Mouse (Mus musculus) right cerebral cortex, adult 2 months (tissue): ENCODE measurements around the gene Tyro3.
A peak's percentile ranks its signal among the peaks of the same experiment; 100 is the strongest.

Experiments
- DNase-seq, 2 experiments: peaks; one replicate each; pipeline ENCODE4 v3.0.0; 2021 to 2022; ENCODE audit warnings: low spot score in 2 of 2

Gene Tyro3

DNA sequence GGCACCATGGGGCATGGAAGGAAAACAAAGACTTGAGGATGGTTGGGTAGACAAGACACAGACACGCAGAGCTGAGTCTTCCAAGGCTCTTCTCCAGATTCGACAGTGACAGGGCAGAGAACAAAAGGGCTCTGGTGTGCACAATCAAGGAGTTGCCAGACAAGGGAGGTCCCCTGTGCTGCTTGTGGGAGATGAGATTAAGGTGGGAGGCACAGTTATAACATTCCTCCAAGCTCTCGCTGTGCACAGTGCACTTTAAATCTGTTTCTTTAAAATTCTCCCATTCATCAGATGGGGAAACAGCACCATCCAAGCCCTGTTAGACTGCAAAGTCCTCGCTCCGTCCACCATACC lies 6.7 kb downstream of the Tyro3 start:
- peak in 1 of 2 experiments; percentile 7 for DNase-seq

GRCm38 (mm10) chr2:119804776-119805175 lies 7.2 kb downstream of the Tyro3 start:
- DNase-seq = peak in 1 of 2 experiments; percentile 29

DNA sequence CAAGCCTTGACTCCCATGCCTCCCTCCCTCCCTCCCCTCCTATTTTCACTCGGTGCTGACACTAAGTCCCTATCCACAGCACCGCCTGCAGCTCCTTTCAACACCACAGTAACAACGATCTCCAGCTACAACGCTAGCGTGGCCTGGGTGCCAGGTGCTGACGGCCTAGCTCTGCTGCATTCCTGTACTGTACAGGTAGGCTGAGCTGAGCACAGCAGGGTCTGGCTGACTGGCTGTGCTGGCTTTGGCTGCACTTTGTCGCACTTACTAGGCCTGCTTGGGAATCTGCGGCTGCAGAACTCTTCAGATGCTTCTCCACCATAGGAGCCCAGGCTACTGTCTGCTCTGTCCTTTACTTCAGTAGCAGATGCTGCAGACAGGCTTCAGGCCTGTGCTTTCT lies 8.0 kb downstream of the Tyro3 start:
- DNase-seq = peak in 1 of 2 experiments; percentile 6

DNA sequence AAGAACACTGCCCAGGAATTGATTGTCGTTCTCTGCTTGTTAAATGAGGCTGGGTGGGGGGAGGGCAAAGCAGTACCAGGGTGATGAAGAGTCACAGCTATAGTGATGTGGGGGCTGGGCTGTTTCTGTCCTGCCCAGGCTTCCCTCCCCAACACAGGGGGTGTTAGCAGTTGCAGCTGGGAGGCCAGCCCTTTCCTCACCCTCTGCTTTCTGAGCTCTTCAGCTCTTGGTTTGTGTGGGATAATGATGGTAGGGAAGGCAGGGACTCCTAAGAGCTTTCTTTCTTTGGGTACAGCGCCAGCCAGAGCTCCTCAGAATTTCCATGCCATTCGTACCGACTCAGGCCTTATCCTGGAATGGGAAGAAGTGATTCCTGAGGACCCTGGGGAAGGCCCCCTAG lies 10.9 kb downstream of the Tyro3 start:
- DNase-seq = no peak

DNA sequence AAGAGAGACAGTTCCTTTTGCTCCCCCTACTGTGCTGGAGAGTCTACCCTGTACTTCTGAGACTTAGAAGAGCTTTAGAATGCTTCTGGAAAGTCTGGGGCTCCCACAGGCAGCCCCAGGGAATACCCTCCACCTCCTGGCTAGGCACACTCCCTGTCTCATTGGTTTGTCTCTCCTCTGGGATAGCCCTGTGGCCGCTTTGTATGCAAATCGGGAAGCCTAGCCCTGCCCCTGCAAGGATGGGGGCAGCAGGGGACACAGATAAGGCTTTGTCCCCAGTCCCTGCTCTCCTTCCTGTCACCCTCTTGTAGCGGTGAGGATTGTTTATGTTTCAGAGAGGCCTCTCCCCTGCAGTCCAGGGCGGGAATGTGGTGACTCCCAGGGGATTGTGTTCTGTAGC lies 11.3 kb downstream of the Tyro3 start:
- no peak for DNase-seq

DNA sequence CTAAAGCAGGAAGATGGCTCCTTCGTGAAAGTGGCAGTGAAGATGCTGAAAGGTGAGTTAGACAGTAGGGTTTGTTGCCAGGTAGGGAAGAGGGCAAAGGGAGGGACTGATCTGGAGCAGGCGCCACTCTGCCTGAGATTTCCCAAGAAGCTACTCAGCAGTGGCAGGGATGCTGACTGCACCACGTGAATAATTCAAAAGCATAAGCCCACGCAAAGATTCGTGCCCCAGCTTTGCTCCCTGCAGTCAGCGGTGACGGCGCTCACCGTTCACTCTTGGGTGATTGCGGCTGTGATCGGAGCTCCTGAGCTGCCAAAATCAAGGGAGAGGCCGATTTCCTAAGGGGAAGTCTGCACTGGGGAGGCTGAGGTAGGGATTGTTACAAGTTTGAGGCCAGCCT lies 13.4 kb downstream of the Tyro3 start:
- DNase-seq = peak in 1 of 2 experiments; percentile 45

DNA sequence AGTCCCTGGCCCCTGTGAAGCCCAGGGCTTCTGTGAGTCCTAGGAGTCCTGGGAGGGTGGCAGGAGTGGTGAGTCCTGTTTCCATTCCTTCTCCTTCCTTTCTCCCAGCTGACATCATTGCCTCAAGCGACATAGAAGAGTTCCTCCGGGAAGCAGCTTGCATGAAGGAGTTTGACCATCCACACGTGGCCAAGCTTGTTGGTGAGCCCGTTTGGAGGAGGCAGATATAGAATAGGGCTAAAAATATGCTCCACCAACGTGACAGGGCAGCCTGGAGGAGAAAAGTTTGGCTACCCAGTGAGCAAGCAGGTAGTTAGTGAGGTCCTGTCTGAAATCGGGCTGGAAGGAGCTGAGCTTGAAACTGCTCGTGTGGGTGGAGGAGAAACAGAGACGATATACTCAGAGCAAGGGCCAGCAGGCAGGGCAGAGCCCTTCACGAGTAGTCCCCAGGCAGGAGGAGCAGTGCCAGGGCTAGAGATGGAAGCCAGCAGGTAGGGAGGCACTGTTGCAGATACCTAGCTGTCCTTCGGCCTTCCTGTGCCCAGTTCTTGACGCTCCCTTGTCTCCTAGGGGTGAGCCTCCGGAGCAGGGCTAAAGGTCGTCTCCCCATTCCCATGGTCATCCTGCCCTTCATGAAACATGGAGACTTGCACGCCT lies 14.1 kb downstream of the Tyro3 start:
- DNase-seq = peak; percentile 47 to 58

DNA sequence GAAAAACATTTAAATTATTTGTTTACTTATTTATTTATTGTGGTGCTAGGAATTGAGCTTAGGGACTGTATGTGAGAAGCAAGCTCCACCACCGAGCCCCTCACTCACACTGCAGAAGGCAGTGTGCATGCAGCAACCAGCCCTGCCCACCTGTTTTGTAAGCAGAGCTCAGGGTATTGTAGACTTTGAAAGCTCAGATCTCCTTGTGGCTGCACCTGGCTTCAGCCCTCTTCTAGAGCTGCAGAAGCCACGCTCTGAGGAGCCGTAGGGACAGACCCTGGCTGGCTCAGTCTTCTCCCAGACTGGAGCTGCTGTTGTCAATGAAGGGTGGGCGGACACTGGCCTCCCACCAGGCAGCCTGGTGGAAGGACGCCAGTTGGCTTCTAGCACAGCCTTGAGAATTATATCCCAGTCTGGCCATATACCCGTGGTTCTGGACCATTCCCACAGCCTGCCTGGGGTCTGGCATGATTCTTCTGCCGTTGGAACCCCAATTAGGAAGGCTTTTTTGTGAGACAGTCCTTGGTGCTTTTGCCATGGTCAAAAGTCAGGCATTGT lies 16.9 kb downstream of the Tyro3 start:
- DNase-seq = peak in 1 of 2 experiments; percentile 83

GRCm38 (mm10) chr2:119816611-119817010 lies 19.1 kb downstream of the Tyro3 start:
- DNase-seq = no peak

GRCm38 (mm10) chr2:119817047-119817446 lies 19.5 kb downstream of the Tyro3 start:
- DNase-seq = peak in 1 of 2 experiments; percentile 58

DNA sequence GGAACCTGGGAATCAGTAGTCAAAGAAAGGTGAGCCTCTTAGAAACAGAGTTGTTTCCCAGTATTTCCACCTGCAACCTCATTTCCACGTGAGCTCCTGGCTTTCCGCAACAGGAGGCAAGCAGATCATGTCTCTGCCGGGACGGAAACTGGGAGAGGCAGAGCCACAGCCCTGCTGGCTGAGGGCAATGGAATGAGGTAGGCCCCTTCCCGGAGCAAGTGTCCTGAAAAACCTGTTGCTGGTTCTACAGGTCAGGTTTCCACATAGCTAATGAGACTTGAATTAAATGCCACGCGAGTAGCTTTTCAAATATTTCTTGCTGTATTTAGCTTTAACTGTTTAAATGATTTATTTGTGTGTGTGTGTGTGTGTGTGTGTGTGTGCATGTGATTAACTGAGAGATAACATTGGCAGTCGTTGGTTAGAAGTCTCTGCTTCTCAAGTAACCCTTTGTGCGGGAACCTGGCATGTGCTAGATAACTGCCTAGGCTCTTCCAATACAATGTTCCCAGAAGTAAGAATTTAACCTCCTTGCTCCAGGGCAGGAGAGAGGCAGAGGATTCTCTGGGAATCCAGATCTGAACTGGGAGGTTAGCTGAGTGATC lies 21.2 kb downstream of the Tyro3 start:
- no peak for DNase-seq

DNA sequence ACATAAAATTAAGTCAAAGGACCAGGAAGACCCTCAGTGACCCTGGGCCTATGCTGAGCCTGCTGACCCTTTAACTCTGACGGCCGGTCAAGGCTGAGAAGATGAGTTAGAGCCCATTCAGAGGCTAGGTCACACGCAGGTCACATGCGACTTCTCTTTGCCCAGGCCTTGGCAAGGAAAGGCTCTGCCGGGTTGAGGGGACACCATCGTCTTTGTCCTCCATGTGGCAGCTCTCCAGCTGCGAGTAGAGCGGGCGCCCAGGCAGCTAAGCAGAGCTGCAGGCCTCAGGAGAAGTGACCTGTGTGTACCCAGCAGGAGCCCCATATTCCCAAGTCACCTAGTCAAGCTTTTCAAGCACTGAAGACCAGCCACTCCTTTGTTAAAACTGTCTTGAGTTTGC lies 23.6 kb downstream of the Tyro3 start:
- DNase-seq = peak in 1 of 2 experiments; percentile 42

DNA sequence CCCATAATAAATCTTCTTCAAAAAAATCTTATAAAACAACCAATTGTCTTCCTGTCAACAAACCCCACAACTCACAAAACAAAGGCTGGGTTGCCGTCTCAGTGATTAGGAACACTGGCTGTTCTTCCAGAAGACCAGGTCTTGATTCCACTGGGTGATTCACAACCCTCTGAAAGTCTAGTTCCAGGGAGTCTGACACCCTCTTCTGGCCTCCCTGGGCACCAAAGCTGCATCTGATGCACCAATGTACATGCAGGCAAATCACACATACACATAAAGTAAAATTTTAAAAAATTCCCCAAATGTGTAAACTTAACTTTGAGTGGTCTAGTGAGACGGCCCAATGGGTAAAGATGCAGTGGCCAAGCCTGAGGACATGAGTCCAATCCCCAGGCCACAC lies 33.0 kb downstream of the Tyro3 start:
- no peak for DNase-seq

GRCm38 (mm10) chr2:119834231-119834630 lies 36.7 kb downstream of the Tyro3 start:
- DNase-seq = no peak

DNA sequence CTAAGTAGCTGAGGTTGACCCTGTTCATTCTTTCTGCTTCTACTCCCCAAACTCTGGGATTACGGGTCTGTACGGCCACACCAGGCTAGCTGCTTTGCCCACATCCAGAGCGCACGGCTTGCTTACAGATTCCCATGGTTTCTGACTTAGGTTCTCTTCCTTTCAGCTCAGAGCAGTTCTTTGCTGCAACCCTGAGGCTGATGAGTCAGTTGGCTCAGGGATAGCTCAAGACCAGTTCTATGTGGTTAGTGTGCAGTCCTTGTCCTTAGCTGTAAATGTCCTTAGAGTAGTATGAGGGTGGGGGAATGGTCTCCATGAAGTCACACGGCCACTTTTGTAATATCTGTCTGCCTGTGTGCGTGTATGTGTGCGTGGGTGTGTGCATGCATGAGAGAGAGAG lies 40.1 kb downstream of the Tyro3 start:
- no peak for DNase-seq

DNA sequence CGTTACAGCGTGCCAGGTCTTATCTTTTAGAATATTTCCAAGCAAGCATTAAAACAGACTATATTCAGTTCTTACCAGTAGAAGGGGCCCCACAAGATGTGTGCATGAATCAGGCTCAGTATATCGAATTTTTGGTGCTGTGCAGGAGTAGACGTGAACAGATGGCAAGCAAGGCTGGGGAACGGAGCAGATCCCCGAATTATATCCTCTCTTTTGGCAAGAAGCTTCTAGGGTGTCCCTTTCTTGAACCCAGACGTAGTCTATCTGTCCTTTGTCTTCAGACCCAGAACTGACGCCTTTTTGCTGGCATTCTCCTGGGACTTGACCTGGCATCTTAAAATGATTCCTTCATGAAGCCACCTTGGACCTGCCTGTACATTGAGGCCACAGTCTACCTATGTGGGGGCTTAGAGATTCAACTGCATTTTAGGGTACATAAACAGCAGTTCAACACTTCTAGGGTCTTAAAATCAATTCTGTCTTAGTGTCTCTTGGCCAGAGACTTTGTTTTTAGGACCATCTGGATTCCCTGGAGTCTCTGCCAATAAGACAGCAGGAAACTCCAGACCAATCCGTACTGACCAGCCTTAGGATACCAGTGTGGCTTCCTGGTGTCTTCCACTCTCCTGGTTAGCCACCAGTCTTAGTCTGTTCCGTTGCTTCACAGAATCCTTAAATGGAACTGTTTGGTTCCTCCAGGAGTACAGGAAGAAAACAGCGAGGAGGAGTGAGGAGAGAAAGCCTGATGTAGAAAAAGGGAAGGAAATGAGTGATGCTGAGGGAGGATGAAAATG lies 41.0 kb downstream of the Tyro3 start:
- no peak for DNase-seq

GRCm38 (mm10) chr2:119840008-119840407 lies 42.5 kb downstream of the Tyro3 start:
- DNase-seq = no peak

- DNase-seq = peak; percentile 46 to 59
These were observed 44.5 kb downstream of the Tyro3 start for GRCm38 (mm10) chr2:119842000-119842399.

DNA sequence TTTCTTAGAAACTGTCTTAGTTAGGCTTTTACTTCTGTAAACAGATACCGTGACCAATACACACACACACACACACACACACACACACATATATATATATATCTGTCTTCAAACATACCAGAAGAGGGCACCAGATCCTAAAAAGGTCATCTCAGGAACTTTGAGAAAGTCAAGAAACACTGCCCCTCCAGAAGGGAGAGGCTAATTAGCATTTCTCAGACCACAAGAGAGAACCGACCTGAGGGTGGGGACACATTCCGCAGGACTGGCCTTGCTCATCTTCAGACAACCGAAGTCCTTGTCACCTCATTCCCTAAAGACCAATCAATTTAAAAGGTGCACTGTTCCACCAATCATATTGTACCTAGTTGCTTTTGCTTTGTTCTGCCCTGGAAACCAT lies 46.0 kb downstream of the Tyro3 start:
- no peak for DNase-seq

DNA sequence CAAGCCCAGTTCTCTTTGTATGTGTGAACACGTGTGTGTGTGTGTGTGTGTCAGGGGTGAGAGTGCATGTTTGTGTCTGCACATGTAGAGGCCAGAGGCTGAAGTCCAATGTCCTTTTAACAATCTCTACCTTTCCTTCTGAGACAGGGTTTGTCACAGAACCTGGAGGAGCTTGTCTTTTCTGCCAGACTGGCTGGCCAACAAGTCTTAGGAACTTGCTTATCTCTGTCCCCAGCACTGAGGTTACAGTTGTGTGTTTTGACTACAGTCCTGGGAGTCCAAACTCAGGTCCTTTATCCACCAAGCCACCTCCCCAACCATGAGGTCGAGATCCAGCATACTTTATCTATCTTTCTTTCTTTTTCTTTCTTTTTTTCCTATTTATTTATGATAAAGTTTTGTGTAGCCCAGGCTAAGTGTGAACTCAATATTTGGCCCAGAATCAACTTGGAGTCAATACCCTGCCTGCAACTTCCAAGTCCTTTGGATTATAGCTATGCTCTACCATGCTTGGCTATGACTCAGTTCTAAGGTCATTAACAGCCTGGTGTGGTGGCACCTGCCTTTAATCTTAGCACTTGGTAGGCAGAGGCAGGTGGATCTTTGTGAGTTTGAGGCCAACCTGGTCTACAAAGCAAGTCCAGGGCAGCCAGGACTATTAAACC lies 48.5 kb downstream of the Tyro3 start:
- no peak for DNase-seq

GRCm38 (mm10) chr2:119846929-119847328 lies 49.4 kb downstream of the Tyro3 start:
- peak; percentile 39 to 43 for DNase-seq

DNA sequence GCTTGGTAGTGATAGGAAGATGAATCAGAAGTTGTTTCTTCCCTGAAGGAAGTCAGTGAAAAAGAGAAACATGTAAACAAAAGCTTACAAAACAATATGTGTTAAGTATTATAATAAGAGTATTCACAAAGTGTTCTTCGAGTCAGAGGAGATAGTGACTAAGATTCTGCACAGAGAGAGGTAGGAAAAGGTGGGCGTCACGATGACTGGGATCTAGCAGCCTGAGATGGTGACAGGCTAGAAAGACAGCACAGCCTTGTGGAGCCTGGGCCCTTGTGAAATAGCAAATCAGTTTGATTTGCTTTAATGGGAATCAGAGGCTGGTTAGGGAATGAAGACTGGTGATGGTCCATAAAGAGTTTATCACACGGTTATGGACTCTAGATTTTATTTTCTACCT lies 56.3 kb downstream of the Tyro3 start:
- DNase-seq = peak; percentile 40 to 44
